Mouse (Mus musculus) erythroblast, embryonic 14.5 days (primary cell): ENCODE data around the gene Olfr658.

Source experiments
- GATA1 ChIP-seq: IDR thresholded peaks from 2 replicates; pipeline ENCODE4 v1.6.1; 2012; ENCODE audit warnings: low read length, inconsistent platforms, mixed read lengths
- TAL1 ChIP-seq: IDR thresholded peaks from 3 replicates; pipeline ENCODE4 v1.6.1; 2012; ENCODE audit warnings: low read length, inconsistent platforms, mixed read lengths

- no peak for TF ChIP-seq GATA1
- no peak for TF ChIP-seq TAL1
Observed at GRCm38 (mm10) chr7:104603173-104603572, 43.9 kb downstream of the Olfr658 start.
